Mouse (Mus musculus) retina, postnatal 1 day (tissue): ENCODE results near the gene Zfp574.
"Not testable (repeated sequence)": the region's sequence is repeated elsewhere in the genome, so short reads cannot be mapped to it uniquely, and the experiment has no call there.

Experiments
- DNase-seq: peaks from one replicate; pipeline ENCODE4 v3.0.0-alpha.2; 2012

Gene Zfp574

GRCm38 (mm10) chr7:25071979-25072715, at the start of gene Zfp574, which contains the start of gene Grik5:
TSS of gene Zfp574 (plus strand) at chr7:25072567.
TSS of gene Grik5 (minus strand) at chr7:25072346.
- peak; percentile 50 for DNase-seq

- DNase-seq = peak; percentile 32
Measured at GRCm38 (mm10) chr7:25025855-25026439, 46.4 kb upstream of the Zfp574 start.

- no peak for DNase-seq
Measured at GRCm38 (mm10) chr7:25026452-25026851, 45.9 kb upstream of the Zfp574 start.

- DNase-seq = peak; percentile 90
Measured at GRCm38 (mm10) chr7:25030032-25030753, 42.2 kb upstream of the Zfp574 start.

GRCm38 (mm10) chr7:25031528-25031927, 40.8 kb upstream of the Zfp574 start:
- DNase-seq = peak; percentile 71

- no peak for DNase-seq
Measured at GRCm38 (mm10) chr7:25034796-25035195, 37.6 kb upstream of the Zfp574 start.

- DNase-seq = peak; percentile 79
Measured at GRCm38 (mm10) chr7:25035916-25036315, 36.5 kb upstream of the Zfp574 start.

- DNase-seq = no peak
Measured at GRCm38 (mm10) chr7:25041921-25042320, 30.4 kb upstream of the Zfp574 start.

GRCm38 (mm10) chr7:25044599-25044998, 27.8 kb upstream of the Zfp574 start:
- DNase-seq = not testable (repeated sequence)

- DNase-seq = no peak
Measured at GRCm38 (mm10) chr7:25047363-25047762, 25.0 kb upstream of the Zfp574 start.

GRCm38 (mm10) chr7:25049295-25049930, 23.0 kb upstream of the Zfp574 start:
- no peak for DNase-seq

GRCm38 (mm10) chr7:25052587-25052986, 19.8 kb upstream of the Zfp574 start:
- no peak for DNase-seq

- peak; percentile 24 for DNase-seq
Measured at GRCm38 (mm10) chr7:25056951-25057350, 15.4 kb upstream of the Zfp574 start.

- no peak for DNase-seq
Measured at GRCm38 (mm10) chr7:25057888-25058287, 14.5 kb upstream of the Zfp574 start.

GRCm38 (mm10) chr7:25058394-25058793, 14.0 kb upstream of the Zfp574 start:
- DNase-seq = no peak

GRCm38 (mm10) chr7:25058836-25059235, 13.5 kb upstream of the Zfp574 start:
- no peak for DNase-seq

- DNase-seq = no peak
Measured at GRCm38 (mm10) chr7:25063346-25063745, 9.0 kb upstream of the Zfp574 start.

- DNase-seq = no peak
Measured at GRCm38 (mm10) chr7:25063900-25064299, 8.5 kb upstream of the Zfp574 start.

- no peak for DNase-seq
Measured at GRCm38 (mm10) chr7:25067338-25067737, 5.0 kb upstream of the Zfp574 start.

GRCm38 (mm10) chr7:25067909-25068656, 4.3 kb upstream of the Zfp574 start:
- no peak for DNase-seq

- peak; percentile 80 for DNase-seq
Measured at GRCm38 (mm10) chr7:25068724-25069123, 3.6 kb upstream of the Zfp574 start.

- DNase-seq = peak; percentile 83
Measured at GRCm38 (mm10) chr7:25072716-25073390, 486 bp downstream of the Zfp574 start.
